Mouse (Mus musculus): ENCODE measurements around the gene Olfr980. TPM values are rescaled to one million over a fixed set of nuclear protein-coding genes. Genes with fewer than 3 reads are reported as not detected.
"Not testable (repeated sequence)": the region's sequence is repeated elsewhere in the genome, so short reads cannot be mapped to it uniquely, and the experiment has no call there.

The Olfr980 gene
- total RNA-seq (2021) = not detected

- intact Hi-C loops (cut with DNase I) = no loop called here
- no peak for DNase-seq (ENCODE audit: low spot score in 2 of 2)
These were observed at the start of gene Olfr980 for GRCm38 (mm10) chr9:40009482-40009881. TSS of gene Olfr980 (minus strand) at chr9:40009582.

- DNase-seq (ENCODE audit: low spot score in 2 of 2) = no peak
- intact Hi-C loops (cut with DNase I) = no loop called here
These were observed 40.8 kb upstream of the Olfr980 start for GRCm38 (mm10) chr9:40050138-40050537.

- intact Hi-C loops (cut with DNase I) = no loop called here
- no peak for DNase-seq (ENCODE audit: low spot score in 2 of 2)
These were observed 11.8 kb upstream of the Olfr980 start, which contains the start of gene Olfr981 for GRCm38 (mm10) chr9:40021164-40021563. TSS of gene Olfr981 (plus strand) at chr9:40021464.

GRCm38 (mm10) chr9:40003365-40003764 is 6.0 kb downstream of the Olfr980 start, which contains the start of gene Olfr979:
TSS of gene Olfr979 (minus strand) at chr9:40003465.
- intact Hi-C loops (cut with DNase I) = no loop called here
- DNase-seq (ENCODE audit: low spot score in 2 of 2) = no peak

GRCm38 (mm10) chr9:39991813-39992212 is 17.6 kb downstream of the Olfr980 start, which contains the start of gene Olfr978:
TSS of gene Olfr978 (plus strand) at chr9:39992113.
- DNase-seq (ENCODE audit: low spot score in 2 of 2) = no peak
- intact Hi-C loops (cut with DNase I) = no loop called here

GRCm38 (mm10) chr9:39976581-39977145 is 32.7 kb downstream of the Olfr980 start:
- intact Hi-C loops (cut with DNase I) = not testable (repeated sequence)

GRCm38 (mm10) chr9:39961033-39961432 is 48.3 kb downstream of the Olfr980 start, which contains the start of gene Olfr976:
TSS of gene Olfr976 (minus strand) at chr9:39961133.
- DNase-seq (ENCODE audit: low spot score in 2 of 2); intact Hi-C loops (cut with DNase I): not testable (repeated sequence)

More at GRCm38 (mm10) chr9:39976581-39977145, 32.7 kb downstream of the Olfr980 start:
- not testable (repeated sequence) for DNase-seq (ENCODE audit: low spot score in 2 of 2)

Other genes with a start within 250 kb of the Olfr980 start
- not detected for gene Olfr968, start 226.3 kb downstream of the Olfr980 start, total RNA-seq (2021)
- not detected for gene Olfr969, start 218.6 kb downstream of the Olfr980 start, total RNA-seq (2021)
- not detected for gene Olfr970, start 200.7 kb downstream of the Olfr980 start, total RNA-seq (2021)
- not detected for gene Olfr971, start 172.7 kb downstream of the Olfr980 start, total RNA-seq (2021)
- gene Olfr972, start 143.2 kb downstream of the Olfr980 start, total RNA-seq (2021) = not detected
- gene Olfr229, start 102.2 kb downstream of the Olfr980 start, total RNA-seq (2021) = not detected
- gene Olfr974, start 72.1 kb downstream of the Olfr980 start, total RNA-seq (2021) = not detected
- gene Olfr975, start 57.5 kb downstream of the Olfr980 start, total RNA-seq (2021) = not detected
- gene Olfr976, start 48.4 kb downstream of the Olfr980 start, total RNA-seq (2021) = not detected
- gene Olfr978, start 17.5 kb downstream of the Olfr980 start, total RNA-seq (2021) = not detected
- not detected for gene Olfr979, start 6.1 kb downstream of the Olfr980 start, total RNA-seq (2021)
- not detected for gene Olfr981, start 11.9 kb upstream of the Olfr980 start, total RNA-seq (2021)
- gene Olfr982, start 64.2 kb upstream of the Olfr980 start, total RNA-seq (2021) = not detected
- not detected for gene Olfr983, start 84.0 kb upstream of the Olfr980 start, total RNA-seq (2021)
- not detected for gene Olfr984, start 104.6 kb upstream of the Olfr980 start, total RNA-seq (2021)
- not detected for gene Olfr985, start 120.6 kb upstream of the Olfr980 start, total RNA-seq (2021)
- gene Tmem225, start 138.5 kb upstream of the Olfr980 start, total RNA-seq (2021) = not detected
- not detected for gene Olfr986, start 171.3 kb upstream of the Olfr980 start, total RNA-seq (2021)
- 1 to 10 TPM; 3.4 to 3.5 TPM for gene Zfp202, start 182.7 kb upstream of the Olfr980 start, total RNA-seq (2021)